Mouse (Mus musculus): Measurements from ENCODE around the gene Map3k11. TPM values are rescaled to one million over a fixed set of nuclear protein-coding genes. Genes with fewer than 3 reads are reported as not detected.

The Map3k11 gene
- total RNA-seq, 2 experiments from 2014 or later: 13.0 to 16.1 TPM

DNA sequence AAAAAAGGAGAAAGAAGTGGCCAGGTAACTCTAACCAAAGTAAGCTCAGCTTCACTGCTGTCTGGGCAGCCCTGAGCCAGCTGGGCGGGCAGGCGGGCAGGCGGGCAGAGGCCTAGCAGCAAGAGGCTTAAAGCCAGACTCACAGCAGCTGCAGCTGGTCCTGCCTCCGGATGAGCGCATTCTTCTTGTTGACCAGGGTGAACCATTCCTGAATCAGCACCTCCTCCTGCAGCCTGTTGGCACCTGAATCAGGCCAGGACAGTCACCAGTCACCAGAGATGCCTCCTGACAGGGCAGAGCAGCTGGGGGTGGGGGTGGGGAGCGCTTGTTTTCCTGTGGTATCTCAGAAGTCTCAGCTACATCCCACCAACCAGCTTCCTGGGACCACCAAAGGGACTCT, 21.5 kb downstream of the Map3k11 start:
- DNase-seq (ENCODE audit: low spot score in 2 of 2): no peak

DNA sequence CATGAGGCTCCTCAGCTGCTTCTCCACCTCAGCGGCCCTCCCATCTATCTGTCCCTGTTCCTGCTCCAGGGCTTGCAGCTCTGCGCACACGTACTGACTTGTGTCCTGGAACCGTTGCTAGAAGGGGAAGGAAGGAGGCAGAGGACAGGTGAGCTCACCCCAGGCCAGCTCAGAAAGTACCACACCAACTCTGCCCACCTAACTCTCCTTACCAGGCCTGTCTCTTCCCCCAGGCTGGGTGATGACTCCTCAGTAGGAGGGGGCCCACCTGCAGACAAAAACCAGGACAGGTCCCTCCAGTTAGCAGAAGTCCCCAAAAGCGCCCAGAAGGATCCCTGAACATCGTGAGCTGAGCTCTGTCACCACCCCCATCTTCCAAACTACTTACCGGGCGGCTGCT, 22.0 kb downstream of the Map3k11 start:
- DNase-seq (ENCODE audit: low spot score in 2 of 2): no peak

DNA sequence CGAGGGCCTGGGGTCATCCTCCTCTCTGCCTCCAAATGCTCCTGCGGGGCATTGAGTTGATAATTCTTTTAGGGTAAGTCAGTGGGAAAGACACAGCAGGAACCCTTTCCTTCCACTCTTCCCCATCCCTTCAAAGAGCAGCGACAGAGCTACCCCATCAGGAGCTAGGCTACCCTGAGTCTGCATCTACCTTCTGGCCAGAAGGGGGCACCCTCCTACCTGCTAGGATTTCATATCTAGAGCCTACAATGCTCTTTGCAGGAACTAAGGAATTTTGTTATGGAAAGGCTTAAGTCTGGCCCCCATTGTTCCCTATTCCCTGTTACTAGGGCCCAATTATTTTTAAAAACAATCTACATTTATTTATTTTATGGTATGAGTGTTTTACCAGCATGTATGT, 22.7 kb downstream of the Map3k11 start:
- peak; percentile 61 to 75 for DNase-seq (ENCODE audit: low spot score in 2 of 2)

DNA sequence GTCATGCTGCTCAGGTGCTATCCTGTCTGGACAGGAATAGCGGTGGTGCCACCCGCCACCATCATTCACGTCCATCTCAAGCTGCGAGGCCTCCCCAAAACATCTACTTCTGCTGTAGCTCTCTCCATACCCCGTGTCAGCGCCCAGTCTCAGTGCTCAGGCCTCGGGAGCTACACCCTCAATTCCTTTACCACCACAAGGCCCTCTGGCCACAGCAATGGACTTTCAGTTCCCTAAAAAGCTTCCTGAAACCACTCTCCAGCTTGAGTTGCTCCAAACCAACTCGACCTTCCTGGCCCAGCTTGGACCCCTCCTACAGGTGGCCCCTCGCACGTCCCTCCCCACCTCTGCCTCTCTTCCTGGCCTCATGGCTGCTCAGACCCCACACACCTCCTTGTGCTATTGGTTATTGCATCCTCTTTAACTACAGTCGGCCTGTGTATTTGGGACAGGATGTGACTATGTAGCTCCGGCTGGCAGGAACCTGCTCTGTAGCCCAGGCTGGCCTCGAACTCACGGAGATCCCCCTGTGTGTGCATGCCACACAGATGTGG, 23.4 kb downstream of the Map3k11 start:
- no peak for DNase-seq (ENCODE audit: low spot score in 2 of 2)

DNA sequence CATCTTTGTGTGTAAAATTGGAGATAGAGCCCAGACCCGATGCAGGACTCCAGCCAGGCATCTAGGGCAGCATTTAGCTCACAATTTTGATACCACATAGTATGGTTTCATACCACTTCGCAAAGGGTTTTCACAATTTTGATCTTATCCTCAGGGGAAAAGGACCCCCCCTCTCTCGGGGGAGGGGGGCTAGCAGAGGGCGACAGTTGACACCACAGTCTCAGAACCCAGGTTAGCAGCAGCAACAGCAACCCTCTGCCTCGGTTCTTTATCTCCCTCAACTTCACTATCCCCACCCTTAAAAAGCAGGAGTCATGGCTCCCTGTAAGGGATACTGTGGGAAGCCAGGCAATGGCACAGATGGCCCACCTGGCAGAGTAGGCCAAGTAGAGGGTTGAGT, 24.7 kb downstream of the Map3k11 start:
- DNase-seq (ENCODE audit: low spot score in 2 of 2): no peak

DNA sequence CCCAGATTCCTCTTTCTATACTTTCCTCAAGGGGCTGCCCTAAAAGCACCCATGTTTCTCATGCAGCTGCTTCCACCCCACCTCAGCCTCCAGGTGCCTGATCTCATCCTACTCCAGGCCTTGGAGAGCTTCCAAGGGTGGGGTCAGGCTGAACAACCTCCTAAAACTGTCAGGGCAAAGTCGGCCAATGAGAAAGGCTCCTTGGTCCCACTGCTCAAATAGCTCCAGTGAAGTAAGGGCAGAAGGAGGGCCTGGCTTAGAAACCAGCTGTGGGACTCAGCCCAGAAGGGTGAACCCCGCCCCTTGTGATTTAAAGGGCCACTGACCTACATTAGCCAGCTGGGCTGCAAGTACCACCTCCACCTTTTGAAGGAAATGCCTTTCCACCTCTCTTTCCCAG, 25.2 kb downstream of the Map3k11 start:
- DNase-seq (ENCODE audit: low spot score in 2 of 2): no peak

DNA sequence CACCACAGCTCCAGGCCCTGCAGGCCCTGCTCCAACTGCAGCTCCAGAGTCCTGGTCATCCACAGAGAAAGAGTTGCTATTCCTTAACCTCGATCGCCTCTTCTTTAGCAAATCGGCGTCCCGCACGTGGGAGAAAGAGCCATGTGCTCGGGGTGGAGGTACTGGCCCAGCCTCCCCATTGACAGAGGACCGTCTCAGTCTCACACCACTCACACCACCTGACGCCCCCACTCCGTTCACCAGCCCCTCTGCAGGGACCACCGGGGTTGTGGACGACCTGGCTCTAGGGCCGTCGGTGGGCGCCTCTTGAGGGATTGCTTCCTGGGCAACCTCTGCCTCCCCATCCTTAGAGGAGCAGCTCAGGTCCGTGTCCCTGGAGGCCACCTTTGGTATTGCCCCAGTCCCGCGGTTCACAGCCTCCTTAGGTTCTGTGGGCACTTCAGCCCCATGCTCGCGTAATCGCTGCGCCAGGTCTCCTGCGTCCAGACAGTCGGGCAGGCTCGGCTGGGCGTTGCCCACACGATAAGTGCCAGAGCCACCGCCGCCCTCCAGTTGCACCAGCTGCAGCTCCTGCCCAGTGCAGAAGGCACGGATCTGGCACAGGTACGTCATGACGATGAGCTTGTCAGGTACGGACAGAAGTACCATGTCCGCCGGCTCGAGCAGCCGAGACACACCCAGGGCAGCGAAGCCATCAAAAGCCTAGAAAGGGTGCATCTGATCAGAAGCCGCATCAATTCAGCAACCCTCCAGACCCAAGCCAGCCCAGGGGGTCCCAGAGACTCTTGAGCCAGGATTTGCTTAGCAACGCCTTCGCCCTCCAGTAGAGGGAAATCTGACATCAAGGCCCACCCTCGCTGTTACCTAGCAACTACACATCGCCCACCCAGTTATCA, 27.5 kb downstream of the Map3k11 start:
- peak; percentile 54 to 64 for DNase-seq (ENCODE audit: low spot score in 2 of 2)

DNA sequence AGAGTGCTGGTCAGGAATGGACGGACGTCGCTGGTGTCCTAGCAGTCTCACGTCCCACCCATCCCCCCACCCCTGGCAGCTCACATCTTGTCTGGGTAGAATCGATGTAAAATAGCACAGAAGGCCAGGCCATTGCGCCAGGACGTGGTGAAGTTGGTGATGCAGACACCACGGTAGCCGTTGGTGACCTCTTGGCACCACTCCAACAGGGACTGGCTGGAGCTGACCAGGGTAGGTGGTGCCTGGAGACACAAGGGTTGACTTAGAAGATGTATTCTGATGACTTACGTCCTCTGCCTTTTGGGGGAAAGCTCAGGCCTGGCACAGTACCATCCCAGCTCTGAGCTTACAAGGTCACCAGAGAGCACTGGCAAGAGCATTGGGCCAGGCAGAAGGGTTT, 28.4 kb downstream of the Map3k11 start:
- no peak for DNase-seq (ENCODE audit: low spot score in 2 of 2)

DNA sequence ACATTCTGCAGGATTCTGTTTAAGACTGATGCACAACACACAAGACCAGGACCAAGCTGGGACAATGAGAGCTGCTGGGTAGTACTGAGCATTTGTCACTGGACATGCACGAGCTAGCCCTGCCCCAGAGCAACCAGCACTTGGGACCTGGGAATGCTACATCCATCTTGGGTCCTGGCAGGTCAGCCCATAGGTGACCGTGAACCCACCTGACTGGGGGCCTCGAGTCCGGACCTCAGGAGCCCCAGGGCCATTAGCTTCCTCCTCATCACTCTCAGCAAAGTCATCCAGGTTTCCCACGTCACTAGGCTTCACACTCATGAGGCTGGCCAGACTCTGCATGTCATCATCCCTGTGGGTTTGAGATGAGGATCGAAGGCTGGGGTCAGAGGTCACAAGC, 32.7 kb downstream of the Map3k11 start:
- no peak for DNase-seq (ENCODE audit: low spot score in 2 of 2)

DNA sequence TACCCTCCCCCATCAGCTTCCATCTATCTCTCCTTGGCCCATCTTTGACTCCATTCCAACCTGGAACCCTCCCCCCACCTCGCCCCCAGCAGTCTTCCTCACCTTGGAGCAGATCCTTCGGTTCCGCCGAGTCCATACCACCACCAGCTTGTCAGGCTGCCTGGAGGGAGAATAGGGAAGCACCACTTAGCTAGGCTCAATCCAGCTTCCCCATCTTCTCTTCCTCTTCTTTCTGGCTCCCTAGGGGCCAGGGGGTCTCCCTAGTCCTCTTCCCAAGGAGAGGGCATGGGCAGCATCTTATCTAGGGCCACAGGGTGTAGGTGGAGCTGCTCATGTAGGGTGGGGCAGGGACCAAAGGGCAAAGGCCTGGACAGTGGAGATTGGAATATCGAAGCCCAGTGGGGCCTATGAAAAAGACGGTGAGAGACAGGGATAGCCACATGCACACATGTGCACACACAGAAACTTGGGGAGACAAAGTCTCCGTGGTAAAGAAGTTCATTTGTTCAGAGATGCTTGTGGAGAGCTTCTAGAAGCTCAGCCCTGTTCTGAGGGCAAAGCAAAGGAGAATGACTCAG, 34.4 kb downstream of the Map3k11 start:
- no peak for DNase-seq (ENCODE audit: low spot score in 2 of 2)

DNA sequence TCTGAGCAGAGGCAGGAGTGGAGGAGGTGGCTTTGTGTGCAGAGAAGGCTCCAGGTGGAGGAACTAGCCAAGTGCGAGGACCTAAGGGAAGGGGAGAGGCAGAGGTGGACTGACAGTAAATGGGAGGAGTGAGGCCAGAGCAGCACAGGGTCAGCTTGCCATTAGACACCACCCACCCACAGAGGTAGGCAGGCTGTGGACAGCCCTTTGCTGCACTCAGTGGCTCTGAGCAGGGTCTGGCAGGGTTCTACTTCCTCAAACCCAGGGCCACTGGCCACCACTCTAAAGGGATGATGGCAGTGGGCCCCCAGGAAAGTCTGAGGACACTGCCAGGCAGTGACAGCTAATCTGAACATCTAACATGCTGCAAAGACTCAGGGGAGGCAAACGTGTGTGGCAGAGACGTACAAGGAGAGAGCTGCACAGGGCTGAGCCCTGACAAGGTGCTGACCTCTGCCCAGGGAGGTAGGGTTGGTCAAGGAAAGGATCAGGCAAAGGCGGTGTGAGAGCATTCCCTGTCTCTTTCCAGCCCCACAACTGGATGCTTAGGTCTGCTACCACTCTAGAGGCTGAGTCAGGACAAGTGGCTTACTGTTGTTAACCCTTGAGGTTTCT, 35.5 kb downstream of the Map3k11 start:
- no peak for DNase-seq (ENCODE audit: low spot score in 2 of 2)

DNA sequence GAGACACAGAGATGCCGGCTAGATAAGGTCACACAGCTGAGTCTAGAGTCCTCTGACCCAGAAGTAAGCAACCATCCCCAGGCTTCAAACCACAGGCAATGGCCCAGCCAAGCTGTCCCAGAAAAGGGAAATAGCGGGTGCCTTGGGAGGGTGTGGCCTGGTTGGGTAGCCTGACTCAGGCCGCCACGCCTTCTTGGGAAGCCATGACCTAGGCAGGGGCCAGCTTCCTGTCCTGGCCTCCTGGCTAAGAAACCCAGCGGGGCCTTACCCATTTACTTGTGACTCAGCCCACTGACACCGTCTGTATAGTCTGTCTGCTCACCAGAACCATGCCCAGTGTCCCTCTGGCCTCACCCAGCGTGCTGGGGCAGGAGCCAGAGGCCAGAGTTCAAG, 36.0 kb downstream of the Map3k11 start:
- DNase-seq (ENCODE audit: low spot score in 2 of 2): no peak

DNA sequence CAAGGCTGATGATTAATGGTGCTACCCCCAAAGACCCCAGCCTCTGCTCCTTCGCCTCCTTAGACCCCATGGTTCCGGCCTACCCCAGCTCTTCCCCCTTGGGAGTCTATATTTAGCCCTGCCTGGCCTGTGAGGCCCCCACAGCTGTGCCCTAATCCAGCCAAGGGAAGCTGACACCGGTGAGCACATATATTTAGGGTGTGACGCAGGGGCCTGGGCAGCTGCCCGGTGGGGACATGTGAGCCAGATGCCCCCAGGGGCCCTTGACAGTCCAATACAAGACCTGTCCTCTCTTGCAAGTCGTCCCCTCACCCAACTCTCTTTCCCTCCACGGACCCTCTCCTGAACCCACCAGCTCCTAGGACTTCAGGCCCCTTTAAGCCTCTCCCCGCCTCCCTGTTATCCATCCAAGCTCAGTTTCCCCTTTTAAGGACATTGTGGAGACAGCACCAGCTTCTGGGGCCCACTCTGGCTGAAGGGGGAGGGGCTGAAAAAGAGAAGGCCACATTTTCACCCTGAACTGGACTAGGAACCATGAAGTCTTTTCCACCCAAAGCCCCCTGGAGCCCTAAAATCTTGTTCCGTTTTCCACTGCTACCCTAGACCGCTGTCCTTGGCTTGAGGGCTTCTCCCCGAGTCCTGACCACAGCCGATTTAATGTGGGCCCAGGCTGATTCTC, 36.6 kb downstream of the Map3k11 start:
- DNase-seq (ENCODE audit: low spot score in 2 of 2): no peak

DNA sequence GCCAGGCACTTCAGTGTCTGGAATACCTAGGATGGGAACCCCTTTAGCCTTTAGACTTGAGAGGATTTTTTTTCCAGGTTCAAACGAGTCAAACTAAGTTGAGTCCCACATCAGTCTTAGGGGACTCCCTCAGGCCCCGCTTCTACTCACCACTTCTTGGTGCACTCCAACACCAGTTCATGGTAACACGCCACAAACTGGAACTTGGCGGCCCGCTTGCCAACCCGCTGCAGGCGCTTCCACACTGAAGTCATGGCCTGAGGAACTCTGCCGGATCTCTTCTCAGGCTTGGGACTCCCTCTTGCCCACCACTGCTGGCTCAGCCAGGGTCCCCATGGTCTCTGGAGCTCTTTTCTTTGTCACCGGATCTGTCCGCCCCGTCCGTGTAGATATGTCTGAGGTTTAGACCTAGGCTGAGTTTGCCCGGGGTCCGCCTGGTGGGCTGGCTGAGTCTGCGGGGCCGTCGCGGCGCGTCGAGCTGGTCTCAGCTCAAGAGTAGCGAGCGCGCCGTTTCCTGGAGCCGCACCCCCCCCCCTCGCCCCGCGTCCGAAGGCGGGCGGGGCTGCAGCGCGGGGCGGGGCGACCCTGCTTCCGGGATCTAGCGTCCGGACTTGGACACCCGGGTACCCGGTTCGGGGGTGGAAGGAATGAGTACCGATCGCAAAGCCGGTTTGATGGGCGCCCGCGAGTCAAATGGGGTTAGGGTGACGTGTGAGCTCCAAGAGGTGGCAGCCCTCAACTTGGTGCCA, 37.4 kb downstream of the Map3k11 start, which contains the start of gene Ehbp1l1:
Gene Ehbp1l1 (minus strand): TSS at position 551 of the 749 bp plus-strand sequence.
- DNase-seq (ENCODE audit: low spot score in 2 of 2): peak in 1 of 2 experiments; percentile 45

DNA sequence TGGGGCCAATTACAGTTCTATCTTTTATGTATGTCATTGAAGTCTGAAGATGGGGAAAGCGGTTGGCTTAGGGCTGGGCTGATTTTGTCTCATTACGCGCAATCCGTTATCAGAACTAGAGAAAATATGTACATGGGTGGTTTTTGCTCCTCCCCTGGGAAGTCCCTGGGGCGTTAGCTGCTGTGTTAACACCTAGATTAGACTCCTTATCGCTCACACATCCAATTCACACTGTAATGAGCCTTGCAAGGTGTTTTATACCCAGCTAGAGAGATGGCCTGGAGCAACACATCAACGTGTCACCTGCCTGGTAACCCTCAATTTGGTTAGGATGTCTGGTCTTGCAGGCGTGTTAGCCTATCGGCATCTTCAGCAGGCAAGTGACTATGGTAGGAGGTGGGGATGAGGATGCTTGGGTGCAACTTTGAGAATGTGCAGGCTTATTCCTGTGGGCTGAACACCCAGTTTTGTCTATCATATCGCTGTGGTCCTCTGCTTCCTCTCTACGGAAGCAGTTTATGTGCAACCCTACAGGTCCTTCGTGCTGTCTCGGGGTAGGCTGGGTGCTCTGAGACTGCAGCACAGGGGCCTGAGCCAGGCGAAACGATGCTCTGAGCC, 38.5 kb downstream of the Map3k11 start:
- DNase-seq (ENCODE audit: low spot score in 2 of 2): no peak

DNA sequence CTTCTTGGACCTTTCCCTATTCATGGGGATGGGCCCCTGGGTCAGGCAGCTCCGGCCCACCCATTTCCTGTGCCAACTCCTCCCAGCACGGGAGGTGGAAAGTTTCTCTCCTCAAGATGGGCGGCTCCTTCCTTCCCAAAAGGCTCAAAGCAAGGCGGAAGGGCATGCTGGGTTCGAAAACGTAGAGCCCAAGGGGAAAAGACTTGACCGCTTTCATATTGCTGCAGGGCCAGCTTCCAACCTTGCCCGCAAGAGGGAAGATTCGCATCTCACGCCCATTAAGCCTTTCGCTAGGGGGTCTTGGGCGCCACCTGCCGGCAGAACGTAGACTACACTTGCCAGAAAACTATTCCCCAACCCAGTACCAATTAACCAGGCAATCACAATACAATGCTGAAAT, 39.2 kb downstream of the Map3k11 start:
- DNase-seq (ENCODE audit: low spot score in 2 of 2): peak; percentile 94 to 95

DNA sequence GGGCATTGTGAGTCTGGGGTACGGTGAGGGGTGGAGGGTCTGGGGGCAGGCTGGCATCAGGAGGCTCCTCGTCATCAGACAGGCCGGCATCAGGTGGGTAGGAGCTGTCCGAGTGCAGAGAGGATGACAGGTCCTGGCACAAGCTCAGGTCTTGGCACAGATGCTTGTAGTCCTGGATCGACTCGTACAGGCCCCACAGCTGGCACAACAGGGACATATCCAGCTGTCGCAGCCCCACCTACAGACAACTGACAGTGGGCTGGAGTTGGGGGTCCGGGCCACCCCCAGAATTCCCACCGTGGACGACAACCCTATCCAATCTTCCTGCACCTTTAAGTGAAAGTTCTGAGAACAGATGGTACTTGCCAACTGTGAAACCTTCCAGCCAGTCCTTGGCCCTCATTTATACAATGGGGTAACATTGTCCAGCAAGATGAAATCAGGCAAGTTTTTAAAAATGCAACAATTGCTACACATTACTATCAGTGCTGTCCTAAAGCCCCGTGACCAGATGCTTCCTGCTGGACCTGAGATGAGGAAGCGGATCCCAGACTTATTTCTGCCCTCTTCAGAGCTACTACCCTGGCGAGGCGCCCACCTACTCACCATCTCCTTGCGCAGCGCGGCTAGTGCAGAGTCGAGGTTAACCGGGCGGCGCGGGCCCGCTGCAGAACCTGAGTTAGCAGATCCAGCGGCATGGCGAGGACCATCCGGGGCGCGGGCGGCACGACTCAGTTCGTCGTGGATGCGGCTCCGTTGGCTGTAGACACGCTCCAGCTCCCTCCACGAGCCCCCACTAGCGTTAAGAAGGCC, 40.3 kb downstream of the Map3k11 start:
- DNase-seq (ENCODE audit: low spot score in 2 of 2): peak; percentile 70 to 75

DNA sequence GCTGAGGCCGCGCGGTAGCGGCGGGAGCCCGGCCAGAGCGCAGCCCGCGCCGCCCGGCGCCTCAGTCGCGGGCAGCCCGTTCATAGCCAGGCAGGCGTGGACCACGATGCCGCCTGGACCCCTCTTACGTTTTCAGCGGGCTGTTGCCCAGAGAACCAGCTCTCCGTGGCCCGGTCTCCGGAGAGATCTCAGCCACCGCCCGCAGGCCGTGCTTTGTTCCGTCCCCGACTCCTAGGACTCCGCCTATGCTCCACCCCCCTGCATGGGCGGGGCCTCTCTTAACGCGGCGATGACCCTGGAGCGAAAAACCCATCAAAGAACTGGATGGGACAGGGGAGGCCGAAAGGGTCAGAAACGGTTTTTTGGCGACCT, 40.9 kb downstream of the Map3k11 start, which contains the start of gene Fam89b:
Gene Fam89b (minus strand): TSS at position 210 of the 372 bp plus-strand sequence.
- DNase-seq (ENCODE audit: low spot score in 2 of 2): peak; percentile 84 to 88
